Mouse (Mus musculus) kidney, postnatal 25 days (tissue): ENCODE measurements around the gene Atg4d.
"Not testable (repeated sequence)": the region's sequence is repeated elsewhere in the genome, so short reads cannot be mapped to it uniquely, and the experiment has no call there.

Experiments used
- DNase-seq, 2 experiments: peaks; one replicate each; pipeline ENCODE4 v3.0.0; 2021; ENCODE audit warnings: mixed read lengths in 2 of 2

Atg4d gene

GRCm38 (mm10) chr9:21274336-21274735, 9.2 kb downstream of the Atg4d start:
- no peak for DNase-seq

GRCm38 (mm10) chr9:21275013-21275710, 10.1 kb downstream of the Atg4d start:
- DNase-seq: no peak

GRCm38 (mm10) chr9:21275727-21276126, 10.6 kb downstream of the Atg4d start:
- DNase-seq: no peak

GRCm38 (mm10) chr9:21276307-21276706, 11.2 kb downstream of the Atg4d start:
- no peak for DNase-seq

GRCm38 (mm10) chr9:21277776-21278175, 12.7 kb downstream of the Atg4d start:
- no peak for DNase-seq

- no peak for DNase-seq
Observed at GRCm38 (mm10) chr9:21283591-21283990, 18.5 kb downstream of the Atg4d start.

- peak; percentile 26 to 59 for DNase-seq
Observed at GRCm38 (mm10) chr9:21283994-21284393, 18.9 kb downstream of the Atg4d start.

- no peak for DNase-seq
Observed at GRCm38 (mm10) chr9:21286753-21287152, 21.7 kb downstream of the Atg4d start.

- DNase-seq: peak; percentile 99
Observed at GRCm38 (mm10) chr9:21287571-21288402, 22.7 kb downstream of the Atg4d start, which contains the start of gene Kri1. Gene Kri1 (minus strand): TSS chr9:21287969.

GRCm38 (mm10) chr9:21288404-21289336, 23.6 kb downstream of the Atg4d start:
- DNase-seq: peak in 1 of 2 experiments; percentile 54

- DNase-seq: no peak
Observed at GRCm38 (mm10) chr9:21289337-21289671, 24.2 kb downstream of the Atg4d start.

GRCm38 (mm10) chr9:21290589-21290988, 25.5 kb downstream of the Atg4d start:
- no peak for DNase-seq

GRCm38 (mm10) chr9:21291022-21291787, 26.1 kb downstream of the Atg4d start, which contains the start of gene Cdkn2d:
Gene Cdkn2d (minus strand): TSS chr9:21291407.
- DNase-seq: peak; percentile 100

GRCm38 (mm10) chr9:21291868-21292267, 26.8 kb downstream of the Atg4d start:
- DNase-seq: not testable (repeated sequence)

- DNase-seq: no peak
Observed at GRCm38 (mm10) chr9:21292271-21292670, 27.2 kb downstream of the Atg4d start.

- DNase-seq: no peak
Observed at GRCm38 (mm10) chr9:21299014-21299413, 33.9 kb downstream of the Atg4d start.

GRCm38 (mm10) chr9:21305065-21305464, 40.0 kb downstream of the Atg4d start:
- no peak for DNase-seq

GRCm38 (mm10) chr9:21309150-21309741, 44.2 kb downstream of the Atg4d start:
- DNase-seq: peak; percentile 58 to 73

GRCm38 (mm10) chr9:21311695-21312094, 46.6 kb downstream of the Atg4d start:
- DNase-seq: no peak

- DNase-seq: peak; percentile 67 to 83
Observed at GRCm38 (mm10) chr9:21312134-21312533, 47.0 kb downstream of the Atg4d start, which contains the start of gene Ap1m2. Gene Ap1m2 (minus strand): TSS chr9:21312337.

- DNase-seq: peak; percentile 87 to 88
Observed at GRCm38 (mm10) chr9:21313394-21313793, 48.3 kb downstream of the Atg4d start.
